Mouse (Mus musculus): Measurements from ENCODE around the gene Rb1. TPM values are rescaled to one million over a fixed set of nuclear protein-coding genes. Genes with fewer than 3 reads are reported as not detected.

The Rb1 gene
- total RNA-seq, 2 experiments from 2014 or later, result 20.6 to 26.1 TPM

GRCm38 (mm10) chr14:73211477-73211876 is 114.1 kb downstream of the Rb1 start:
- no peak for DNase-seq

DNA sequence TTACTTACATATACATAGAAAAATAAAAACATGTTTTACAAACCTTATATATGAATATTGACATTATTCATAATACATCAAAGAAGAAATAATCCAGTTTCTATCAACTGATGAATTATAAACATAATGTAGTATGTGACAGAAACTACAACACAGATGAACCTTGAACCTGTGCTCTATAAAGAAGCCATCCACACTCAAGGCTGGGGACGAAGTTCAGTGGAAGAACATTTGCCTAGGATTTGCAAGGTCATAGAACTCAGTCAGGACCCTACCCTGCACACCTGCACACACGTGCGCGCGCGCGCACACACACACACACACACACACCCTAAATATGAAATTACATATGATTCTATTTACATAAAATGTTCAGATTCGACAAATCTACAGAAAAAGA is 115.4 kb downstream of the Rb1 start:
- no peak for DNase-seq

GRCm38 (mm10) chr14:73209262-73209661 is 116.4 kb downstream of the Rb1 start:
- peak; percentile 56 for DNase-seq

- DNase-seq, result no peak
These were observed 121.6 kb downstream of the Rb1 start for GRCm38 (mm10) chr14:73204016-73204415.

DNA sequence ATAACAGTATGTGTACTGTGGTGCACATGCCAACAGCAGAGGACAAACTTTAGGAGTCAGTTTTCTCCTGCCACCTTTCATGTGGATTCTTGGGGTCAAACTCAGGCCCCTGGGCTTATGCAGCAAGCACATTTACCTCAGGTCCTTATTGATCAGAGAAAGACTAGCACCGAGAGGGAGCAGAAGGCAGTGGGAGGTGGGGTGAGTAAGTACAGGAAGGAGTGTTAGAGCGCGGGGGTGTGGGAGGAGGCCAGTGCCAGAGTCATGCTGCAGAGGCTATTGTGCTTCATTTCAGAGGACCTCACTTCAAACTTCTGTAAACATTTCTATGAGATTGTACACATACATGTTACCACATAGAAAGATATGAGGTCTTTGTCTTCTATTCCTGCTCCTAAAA is 124.2 kb downstream of the Rb1 start:
- DNase-seq, result no peak

- no peak for DNase-seq
These were observed 126.6 kb downstream of the Rb1 start for GRCm38 (mm10) chr14:73199058-73199457.

GRCm38 (mm10) chr14:73186875-73187274 is 138.7 kb downstream of the Rb1 start:
- no peak for DNase-seq

- DNase-seq, result no peak
These were observed 144.5 kb downstream of the Rb1 start for GRCm38 (mm10) chr14:73181144-73181543.

DNA sequence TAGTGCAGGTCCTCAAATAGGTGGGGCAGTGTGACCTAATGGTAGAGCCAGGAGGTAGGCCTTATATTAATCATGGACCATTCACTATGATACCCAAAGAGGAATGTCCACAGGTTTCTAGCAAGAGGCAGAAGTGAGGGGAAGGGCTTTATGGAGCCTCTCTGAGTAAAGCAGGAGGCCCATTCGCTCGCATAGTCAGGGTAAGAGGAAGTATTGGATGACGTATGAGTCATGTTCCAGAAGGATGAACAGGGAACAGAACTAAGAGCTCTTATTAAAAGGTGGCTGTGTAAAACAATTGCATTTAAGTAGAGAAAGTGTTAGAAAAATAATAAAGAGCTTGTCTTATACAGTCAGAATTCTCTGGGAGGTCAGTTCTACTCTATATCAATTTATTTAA is 145.0 kb downstream of the Rb1 start:
- DNase-seq, result no peak

- DNase-seq, result no peak
These were observed 146.4 kb downstream of the Rb1 start for GRCm38 (mm10) chr14:73179221-73179681.

DNA sequence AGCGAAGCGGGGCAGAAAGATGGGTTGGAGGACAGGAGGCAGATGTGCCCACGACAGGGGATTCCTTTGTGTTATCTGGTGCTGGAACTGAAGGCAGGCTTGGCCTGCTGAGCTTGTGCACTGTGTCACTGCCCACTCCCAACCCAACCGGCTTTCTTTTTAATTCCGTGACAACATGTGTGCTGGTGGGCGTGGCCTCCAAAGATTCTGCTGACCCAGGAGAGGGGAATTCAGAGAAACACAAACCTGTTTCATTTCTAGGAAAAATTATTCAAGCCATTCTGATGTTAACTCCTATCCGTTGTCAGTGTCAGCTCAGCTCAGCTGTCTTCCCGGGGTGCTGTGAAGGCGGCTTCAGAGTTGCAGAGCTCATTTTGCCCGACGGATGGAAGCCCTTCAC is 147.7 kb downstream of the Rb1 start:
- DNase-seq, result no peak

GRCm38 (mm10) chr14:73176266-73176665 is 149.4 kb downstream of the Rb1 start:
- peak; percentile 52 for DNase-seq

- no peak for DNase-seq
These were observed 149.8 kb downstream of the Rb1 start for GRCm38 (mm10) chr14:73175814-73176213.

DNA sequence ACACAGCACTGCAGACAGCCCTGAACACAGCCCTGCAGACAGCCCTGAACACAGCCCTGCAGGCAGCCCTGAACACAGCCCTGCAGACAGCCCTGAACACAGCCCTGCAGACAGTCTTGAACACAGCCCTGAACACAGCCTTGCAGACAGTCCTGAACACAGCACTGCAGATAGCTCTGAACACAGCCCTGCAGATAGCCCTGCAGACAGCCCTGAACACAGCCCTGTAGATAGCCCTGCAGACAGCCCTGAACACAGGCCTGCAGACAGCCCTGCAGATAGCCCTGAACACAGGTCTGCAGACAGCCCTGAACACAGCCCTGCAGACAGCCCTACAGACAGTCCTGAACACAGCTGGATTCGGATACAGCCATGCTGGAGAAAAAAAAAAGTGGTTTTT is 150.6 kb downstream of the Rb1 start:
- DNase-seq, result no peak

DNA sequence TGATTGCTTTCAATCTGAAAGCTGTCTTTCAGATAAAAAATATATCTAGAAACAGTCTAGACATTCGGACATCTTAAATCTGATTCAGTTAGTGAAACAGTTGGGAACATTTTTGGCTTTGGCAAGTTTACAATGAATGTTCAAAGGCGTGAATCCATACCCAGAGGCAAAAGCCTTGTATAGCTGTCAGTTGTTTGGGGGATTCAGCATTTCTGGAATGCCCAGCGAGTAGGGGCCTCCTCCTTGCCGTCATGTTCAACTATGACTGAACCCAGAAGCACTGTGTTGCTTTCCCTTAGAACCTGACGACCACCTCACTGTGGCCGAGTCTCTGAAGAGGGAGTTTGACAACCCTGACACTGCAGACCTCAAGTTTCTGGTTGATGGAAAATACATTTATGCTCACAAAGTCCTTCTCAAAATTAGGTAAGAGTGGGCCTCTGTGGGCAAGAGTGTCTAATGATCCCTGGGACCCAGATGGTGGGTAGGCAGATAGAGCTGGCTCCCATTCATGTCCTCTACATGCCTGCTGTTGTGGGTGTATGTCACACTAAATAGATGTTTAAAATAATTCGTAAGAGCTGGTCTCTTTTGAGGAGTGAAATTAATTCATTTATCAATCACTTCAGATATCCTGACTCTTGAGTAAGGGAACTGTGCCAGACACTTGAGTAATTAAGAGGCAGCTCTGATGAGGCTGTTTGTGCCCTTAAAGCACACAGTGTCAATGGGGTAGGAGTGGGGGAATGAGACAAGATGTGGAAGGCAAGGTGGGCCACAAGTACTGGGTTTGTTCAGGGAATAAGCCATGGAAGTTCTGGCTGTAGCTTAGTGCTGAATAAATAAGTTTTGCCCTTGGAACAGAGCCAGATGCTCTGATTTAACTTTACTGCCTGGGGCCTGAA is 151.3 kb downstream of the Rb1 start:
- no peak for DNase-seq

DNA sequence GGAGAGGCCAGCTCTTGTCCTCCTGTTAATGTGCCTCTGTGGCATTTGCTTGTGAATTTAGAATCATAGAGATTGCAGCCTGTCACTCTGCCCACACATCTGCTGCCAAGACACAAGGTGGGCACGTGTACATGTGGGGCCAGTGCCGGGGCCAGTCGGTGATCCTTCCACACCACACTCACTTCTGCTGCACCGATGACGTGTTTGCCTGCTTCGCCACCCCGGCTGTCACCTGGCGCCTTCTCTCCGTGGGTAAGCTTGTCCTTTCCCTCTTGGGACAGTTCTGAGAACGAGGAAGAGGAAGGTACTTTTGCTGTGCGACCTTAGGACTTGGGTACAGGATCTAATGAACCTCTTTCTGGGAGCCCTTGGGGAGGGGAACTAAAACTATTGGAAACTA is 152.0 kb downstream of the Rb1 start:
- no peak for DNase-seq

- DNase-seq, result no peak
These were observed 153.2 kb downstream of the Rb1 start for GRCm38 (mm10) chr14:73172196-73173011.

DNA sequence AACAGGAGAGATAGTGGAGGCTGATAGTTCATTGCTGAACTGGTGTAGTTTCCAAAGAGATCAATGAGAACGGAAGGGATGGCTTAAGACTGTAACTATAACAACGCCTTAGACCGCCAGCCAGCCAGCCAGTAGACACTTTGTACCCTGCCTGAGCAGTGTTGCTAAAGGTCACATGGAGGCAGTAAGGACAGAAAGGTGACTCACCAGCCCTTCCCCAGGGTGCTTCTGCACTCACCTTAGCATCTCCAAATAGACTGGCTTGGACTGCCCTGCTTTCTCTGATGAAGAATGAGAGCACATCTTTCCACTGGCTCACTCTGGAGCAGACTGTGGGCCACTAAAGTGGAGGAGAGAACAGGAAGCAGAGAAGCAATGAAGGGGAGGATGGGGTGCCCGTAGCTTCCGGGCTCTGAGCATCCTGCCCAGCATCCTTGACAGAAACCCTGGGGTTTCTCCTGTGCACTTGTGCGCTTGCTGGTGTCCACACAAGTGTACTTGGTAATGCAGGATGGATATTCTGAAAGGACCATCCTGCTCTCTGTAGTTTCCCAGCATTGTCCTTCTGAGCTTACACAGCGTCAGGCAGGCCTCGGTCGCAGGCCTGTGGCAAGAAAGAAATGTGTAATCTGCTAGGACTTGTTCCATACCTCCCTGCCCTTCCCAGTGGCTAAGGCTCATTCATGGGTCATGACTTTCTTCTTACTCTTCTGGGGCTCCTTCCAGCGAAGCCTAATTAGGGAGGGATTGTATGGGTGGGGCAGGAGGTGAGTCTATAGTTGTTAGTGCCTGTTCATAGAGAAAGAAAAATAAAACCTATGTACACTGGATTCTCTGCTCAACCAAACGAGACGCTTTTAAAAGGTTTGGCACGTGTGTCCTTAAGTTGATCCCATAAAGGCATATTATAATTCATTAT is 155.4 kb downstream of the Rb1 start:
- DNase-seq, result no peak

- no peak for DNase-seq
These were observed 157.0 kb downstream of the Rb1 start for GRCm38 (mm10) chr14:73168605-73169004.

DNA sequence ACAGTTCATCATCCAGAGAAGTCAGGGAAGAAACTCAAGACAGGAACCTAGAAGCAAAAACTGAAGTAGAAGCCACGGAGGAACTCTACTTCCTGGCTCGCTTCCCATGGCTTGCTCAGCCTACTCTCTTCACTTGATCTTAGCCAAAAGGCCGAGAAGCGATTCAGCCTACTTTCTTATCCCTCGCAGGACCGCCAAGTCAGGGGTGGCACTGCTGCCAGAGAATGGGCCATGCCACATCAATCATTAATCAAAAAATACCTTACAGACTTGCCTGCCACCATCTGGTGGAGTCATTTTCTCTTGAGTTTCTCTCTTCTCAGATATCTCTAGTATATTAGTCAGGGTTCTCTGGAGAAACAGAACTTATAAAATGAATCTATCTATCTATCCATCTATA is 160.5 kb downstream of the Rb1 start:
- peak; percentile 28 for DNase-seq

DNA sequence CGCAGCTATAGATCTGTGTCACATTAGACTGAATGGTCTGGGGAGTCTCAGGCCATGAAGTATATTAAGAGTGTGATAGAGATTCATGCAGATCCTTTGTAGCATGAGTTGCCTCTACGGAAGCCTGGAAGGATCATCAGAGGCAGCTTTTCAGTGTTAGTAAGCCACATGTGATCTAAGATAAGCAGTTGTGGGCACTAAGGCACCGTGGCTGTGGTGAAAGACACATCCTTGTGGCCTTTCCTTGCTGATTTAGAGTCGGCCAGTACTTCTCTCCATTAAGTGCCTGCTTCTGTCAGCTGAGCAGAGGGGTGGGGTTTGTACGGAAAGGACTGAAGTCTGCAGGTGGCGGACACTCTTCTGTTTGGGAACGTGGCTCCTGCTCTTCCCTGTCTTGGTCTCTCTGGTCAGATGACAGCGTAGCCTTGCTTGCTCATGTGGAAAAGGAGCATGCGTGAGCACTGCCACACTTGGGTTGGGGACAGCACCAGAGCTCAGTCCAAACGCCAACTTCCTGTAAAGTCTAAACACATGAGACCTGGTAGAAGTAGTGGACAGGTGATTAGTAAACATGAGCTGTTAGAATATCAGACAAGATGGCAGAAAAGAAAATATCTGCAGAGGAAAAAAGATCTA is 162.1 kb downstream of the Rb1 start:
- DNase-seq, result no peak
